Mouse (Mus musculus): ENCODE measurements around the gene Tuft1. TPM values are rescaled to one million over a fixed set of nuclear protein-coding genes. Genes with fewer than 3 reads are reported as not detected.
A peak's percentile ranks its signal among the peaks of the same experiment; 100 is the strongest.
"Not testable (repeated sequence)": the region's sequence is repeated elsewhere in the genome, so short reads cannot be mapped to it uniquely, and the experiment has no call there.

Gene Tuft1
- polyA plus RNA-seq, 1 experiment from 2014 or later: 8.8 TPM

DNA sequence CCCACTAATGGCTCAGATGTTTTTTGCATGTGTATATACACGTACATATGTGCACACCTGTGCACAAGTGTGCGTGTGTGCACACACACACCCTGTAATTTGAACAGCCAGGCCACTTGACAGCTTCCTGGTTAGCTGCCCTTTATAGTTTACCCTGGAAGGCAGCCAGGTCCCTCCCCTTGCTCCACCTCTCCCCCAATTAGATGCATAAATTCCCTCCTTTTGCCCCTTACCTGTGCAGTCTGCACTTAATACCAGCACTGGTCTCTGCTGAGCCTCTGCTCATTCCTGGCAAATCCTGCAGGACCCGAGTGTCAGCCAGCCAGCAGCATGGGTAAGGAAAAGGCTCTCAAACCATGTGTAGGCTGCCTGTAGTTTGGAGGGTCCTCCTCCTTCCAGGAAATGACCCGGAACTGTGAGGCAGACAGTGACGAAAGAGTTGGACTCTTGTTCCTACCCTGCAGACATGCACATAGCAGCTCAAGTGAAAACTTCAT lies 34.7 kb upstream of the Tuft1 start, which contains the start of gene Selenbp2:
Selenbp2 (plus strand) TSS at position 228 of the 497 bp plus-strand sequence.
- TF ChIP-seq CTCF (IDR thresholded peaks at IDR 0.05; ENCODE audit: low read depth): no peak
- DNase-seq (peak; percentile 58), ATAC-seq (ENCODE audit: insufficient read depth) (peak; percentile 56; the same call in 1 of the 2 replicates)
- H3K4me3 ChIP-seq (ENCODE audit: low read depth, low read length): no peak within 1 kb of the TSS
- H3K36me3 ChIP-seq (ENCODE audit: insufficient read depth): no peaks in the 10 kb centered on the region
- H3K9ac ChIP-seq: no peak within 1 kb of the TSS
- H3K27me3 ChIP-seq (ENCODE audit: insufficient read depth, low read length): no peaks in the 10 kb centered on the region
- no peaks in the 10 kb centered on the region for H3K9me3 ChIP-seq (ENCODE audit: low read depth, low read length)
- H3K27ac ChIP-seq (ENCODE audit: low read depth): peak within 1 kb of the TSS; percentile 36; the same call in 1 of the 2 replicates
- WGBS: 21% methylated on average over 5 of the region's 5 CpGs
- 0 out of 2 replicates have a peak within 1 kb of the TSS, but pooled peaks have one; percentile 7 for H3K4me2 ChIP-seq
- no peaks in the 10 kb centered on the region for H3K4me1 ChIP-seq (ENCODE audit: insufficient read depth)

- WGBS: 89% methylated on average over 4 of the region's 4 CpGs
- not testable (repeated sequence) for H3K36me3 ChIP-seq (ENCODE audit: insufficient read depth); H3K9ac ChIP-seq; ATAC-seq (ENCODE audit: insufficient read depth); H3K27ac ChIP-seq (ENCODE audit: low read depth); H3K9me3 ChIP-seq (ENCODE audit: low read depth, low read length); H3K4me1 ChIP-seq (ENCODE audit: insufficient read depth); H3K4me2 ChIP-seq; DNase-seq; H3K27me3 ChIP-seq (ENCODE audit: insufficient read depth, low read length); H3K4me3 ChIP-seq (ENCODE audit: low read depth, low read length)
Observed at GRCm38 (mm10) chr3:94691694-94692093, 33.0 kb upstream of the Tuft1 start.

GRCm38 (mm10) chr3:94690616-94691247 lies 32.1 kb upstream of the Tuft1 start:
- no peak overlapping the region for H3K9ac ChIP-seq
- no peak for DNase-seq
- no peak for ATAC-seq (ENCODE audit: insufficient read depth)
- no peak for TF ChIP-seq CTCF (IDR thresholded peaks at IDR 0.05; ENCODE audit: low read depth)
- H3K36me3 ChIP-seq (ENCODE audit: insufficient read depth): no peaks in the 10 kb centered on the region
- H3K9me3 ChIP-seq (ENCODE audit: low read depth, low read length): no peaks in the 10 kb centered on the region
- H3K4me3 ChIP-seq (ENCODE audit: low read depth, low read length): no peak overlapping the region
- H3K4me1 ChIP-seq (ENCODE audit: insufficient read depth): no peaks in the 10 kb centered on the region
- no peak overlapping the region for H3K4me2 ChIP-seq
- H3K27ac ChIP-seq (ENCODE audit: low read depth): no peak overlapping the region
- H3K27me3 ChIP-seq (ENCODE audit: insufficient read depth, low read length): no peaks in the 10 kb centered on the region

GRCm38 (mm10) chr3:94690162-94690561 lies 31.5 kb upstream of the Tuft1 start:
- not testable (repeated sequence) for H3K4me2 ChIP-seq; H3K4me3 ChIP-seq (ENCODE audit: low read depth, low read length); H3K27me3 ChIP-seq (ENCODE audit: insufficient read depth, low read length); H3K9me3 ChIP-seq (ENCODE audit: low read depth, low read length); H3K36me3 ChIP-seq (ENCODE audit: insufficient read depth); H3K9ac ChIP-seq; DNase-seq; H3K27ac ChIP-seq (ENCODE audit: low read depth); ATAC-seq (ENCODE audit: insufficient read depth); H3K4me1 ChIP-seq (ENCODE audit: insufficient read depth)
- WGBS: 55% methylated on average over 6 of the region's 6 CpGs

DNA sequence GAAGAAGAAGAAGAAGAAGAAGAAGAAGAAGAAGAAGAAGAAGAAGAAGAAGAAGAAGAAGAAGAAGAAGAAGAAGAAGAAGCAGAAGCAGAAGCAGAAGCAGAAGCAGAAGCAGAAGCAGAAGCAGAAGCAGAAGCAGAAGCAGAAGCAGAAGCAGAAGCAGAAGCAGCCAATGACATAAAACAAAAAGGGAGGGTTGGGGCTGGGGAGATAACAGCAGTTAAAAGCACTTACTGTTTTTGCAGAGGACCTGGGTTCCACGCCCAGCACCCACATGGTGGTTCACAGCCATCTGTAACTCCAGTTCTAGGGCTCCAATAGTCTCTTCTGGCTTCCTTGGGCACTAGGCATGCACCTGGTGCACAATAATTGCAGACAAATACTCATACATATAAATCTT lies 30.5 kb upstream of the Tuft1 start:
- H3K36me3 ChIP-seq (ENCODE audit: insufficient read depth); H3K4me2 ChIP-seq; ATAC-seq (ENCODE audit: insufficient read depth); H3K27ac ChIP-seq (ENCODE audit: low read depth); DNase-seq; H3K9me3 ChIP-seq (ENCODE audit: low read depth, low read length); H3K4me1 ChIP-seq (ENCODE audit: insufficient read depth); H3K9ac ChIP-seq; H3K27me3 ChIP-seq (ENCODE audit: insufficient read depth, low read length); H3K4me3 ChIP-seq (ENCODE audit: low read depth, low read length): not testable (repeated sequence)
- 60% methylated on average over 1 of the region's 1 CpGs for WGBS

DNA sequence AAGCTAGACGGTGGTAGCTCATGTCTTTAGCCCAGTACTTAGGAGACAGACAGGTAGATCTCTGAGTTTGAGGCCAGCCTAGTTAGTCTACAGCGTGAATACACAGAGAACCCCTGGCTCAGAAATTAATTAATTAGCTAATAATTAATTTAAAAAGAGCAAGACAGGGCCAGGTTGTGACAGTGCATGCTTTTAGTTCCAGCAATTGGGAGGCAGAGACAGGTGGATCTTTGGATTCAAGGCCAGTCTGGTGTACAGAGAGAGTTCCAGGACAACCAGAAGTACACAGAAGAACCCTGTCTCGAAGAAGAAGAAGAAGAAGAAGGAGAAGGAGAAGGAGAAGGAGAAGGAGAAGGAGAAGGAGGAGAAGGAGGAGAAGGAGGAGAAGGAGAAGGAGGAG lies 30.0 kb upstream of the Tuft1 start:
- H3K9me3 ChIP-seq (ENCODE audit: low read depth, low read length); H3K9ac ChIP-seq; H3K4me2 ChIP-seq; DNase-seq; H3K4me1 ChIP-seq (ENCODE audit: insufficient read depth); ATAC-seq (ENCODE audit: insufficient read depth); H3K27me3 ChIP-seq (ENCODE audit: insufficient read depth, low read length); H3K4me3 ChIP-seq (ENCODE audit: low read depth, low read length); H3K36me3 ChIP-seq (ENCODE audit: insufficient read depth); H3K27ac ChIP-seq (ENCODE audit: low read depth): not testable (repeated sequence)
- 77% methylated on average over 3 of the region's 3 CpGs for WGBS

- not testable (repeated sequence) for H3K4me3 ChIP-seq (ENCODE audit: low read depth, low read length); H3K27ac ChIP-seq (ENCODE audit: low read depth); H3K9me3 ChIP-seq (ENCODE audit: low read depth, low read length); DNase-seq; H3K4me2 ChIP-seq; H3K9ac ChIP-seq; ATAC-seq (ENCODE audit: insufficient read depth); H3K36me3 ChIP-seq (ENCODE audit: insufficient read depth); H3K27me3 ChIP-seq (ENCODE audit: insufficient read depth, low read length); H3K4me1 ChIP-seq (ENCODE audit: insufficient read depth)
- 81% methylated on average over 8 of the region's 8 CpGs for WGBS
Observed at GRCm38 (mm10) chr3:94685989-94686772, 27.5 kb upstream of the Tuft1 start.
